Mouse (Mus musculus): ENCODE results near the gene Spin2e. TPM values are rescaled to one million over a fixed set of nuclear protein-coding genes. Genes with fewer than 3 reads are reported as not detected.
"Not testable (repeated sequence)": the region's sequence is repeated elsewhere in the genome, so short reads cannot be mapped to it uniquely, and the experiment has no call there.

The Spin2e gene
- polyA plus RNA-seq (2015; fragmentation: Nextera tagmentation; extraction: Ambion mirVana), result not detected in 2 replicates

DNA sequence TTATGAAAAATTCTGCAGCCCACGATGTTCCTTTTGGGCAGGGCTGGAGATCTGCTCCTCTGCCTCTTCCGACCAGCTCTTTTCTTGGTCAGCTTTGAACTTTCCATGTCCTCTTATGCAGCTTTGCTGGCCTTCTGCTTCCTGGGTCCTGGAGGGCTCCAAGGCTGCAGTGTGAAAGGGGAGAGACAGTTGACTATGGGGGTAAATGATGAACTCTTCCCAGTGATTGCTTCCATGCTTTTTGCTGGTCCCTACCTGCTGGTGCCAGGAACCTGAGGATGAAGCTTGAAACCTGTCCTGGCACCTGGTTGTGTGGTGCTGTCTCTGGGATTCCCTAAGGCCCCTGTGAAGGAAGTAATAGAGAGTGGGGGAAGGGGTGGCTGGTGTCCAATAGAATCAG, at the start of gene Spin2e:
Gene Spin2e, minus strand, starts transcription at position 101 of the 400 bp plus-strand sequence.
- H3K4me3 ChIP-seq, H3K27ac ChIP-seq: not testable (repeated sequence)

DNA sequence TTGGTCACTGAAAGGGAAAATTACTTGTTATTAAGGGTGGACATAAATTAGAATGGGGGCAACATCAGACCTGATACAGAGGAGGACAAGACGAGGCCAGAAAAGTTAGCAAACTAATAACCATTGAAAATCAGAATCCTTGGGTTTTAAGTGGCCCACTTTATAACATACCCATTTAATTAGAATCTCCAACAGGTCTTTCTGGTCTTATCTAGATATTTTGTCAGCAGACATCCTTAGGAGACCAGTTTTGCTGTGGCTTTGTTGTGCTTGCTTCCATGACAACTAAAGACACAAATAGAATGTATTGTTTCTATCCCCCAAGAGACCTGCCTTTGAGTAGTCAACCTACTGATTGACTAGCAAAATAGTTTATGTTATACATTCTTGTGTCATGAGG, 44.5 kb downstream of the Spin2e start, which contains the start of gene Gm21883:
Gene Gm21883, minus strand, starts transcription at position 101 of the 400 bp plus-strand sequence.
- WGBS, result no CpG with 5 or more reads among the region's 1 CpGs
- not testable (repeated sequence) for H3K4me2 ChIP-seq; H3K9ac ChIP-seq; H3K27me3 ChIP-seq; H3K36me3 ChIP-seq; H3K4me3 ChIP-seq; H3K9me3 ChIP-seq; H3K27ac ChIP-seq; ATAC-seq (ENCODE audit: insufficient number of reproducible peaks, insufficient read depth, low FRiP score, low TSS enrichment, low read depth); H3K4me1 ChIP-seq

More for the DNA sequence above, at the start of gene Spin2e:
- not testable (repeated sequence) for H3K4me2 ChIP-seq; H3K9ac ChIP-seq; H3K4me1 ChIP-seq; H3K9me3 ChIP-seq; ATAC-seq (ENCODE audit: insufficient number of reproducible peaks, insufficient read depth, low FRiP score, low TSS enrichment, low read depth); H3K27me3 ChIP-seq; H3K36me3 ChIP-seq
- 63% methylated on average over 2 of the region's 2 CpGs for WGBS

Other genes with a start within 250 kb of the Spin2e start
- not detected in 2 replicates for gene Btbd35f19, start 235.0 kb downstream of the Spin2e start, polyA plus RNA-seq (2015; fragmentation: Nextera tagmentation; extraction: Ambion mirVana)
- gene Gm21883, start 44.6 kb downstream of the Spin2e start, polyA plus RNA-seq (2015; fragmentation: Nextera tagmentation; extraction: Ambion mirVana), result not detected in 2 replicates
- not detected in 2 replicates for gene Btbd35f25, start 98.2 kb upstream of the Spin2e start, polyA plus RNA-seq (2015; fragmentation: Nextera tagmentation; extraction: Ambion mirVana)